Mouse (Mus musculus) fat pad, adult 2 months (tissue): Measurements from ENCODE around the gene Ncam1.

ENCODE experiments used
- DNase-seq: peaks from one replicate; pipeline ENCODE4 v3.0.0-alpha.2; 2011; ENCODE audit warnings: low read depth, low spot score; ENCODE audit errors: extremely low read depth

Ncam1 gene

GRCm38 (mm10) chr9:49570731-49571694 lies 227.7 kb downstream of the Ncam1 start:
- DNase-seq, result no peak

- DNase-seq, result no peak
Observed at GRCm38 (mm10) chr9:49570033-49570660, 228.6 kb downstream of the Ncam1 start.

GRCm38 (mm10) chr9:49565846-49566245 lies 232.9 kb downstream of the Ncam1 start:
- DNase-seq, result no peak

- no peak for DNase-seq
Observed at GRCm38 (mm10) chr9:49558941-49559340, 239.8 kb downstream of the Ncam1 start.

GRCm38 (mm10) chr9:49551353-49551752 lies 247.4 kb downstream of the Ncam1 start:
- DNase-seq, result no peak

GRCm38 (mm10) chr9:49542593-49542992 lies 256.1 kb downstream of the Ncam1 start:
- DNase-seq, result no peak

- DNase-seq, result no peak
Observed at GRCm38 (mm10) chr9:49537814-49538213, 260.9 kb downstream of the Ncam1 start.

- DNase-seq, result no peak
Observed at GRCm38 (mm10) chr9:49536593-49536992, 262.1 kb downstream of the Ncam1 start.

GRCm38 (mm10) chr9:49534958-49535357 lies 263.8 kb downstream of the Ncam1 start:
- no peak for DNase-seq

- DNase-seq, result no peak
Observed at GRCm38 (mm10) chr9:49533912-49534491, 264.7 kb downstream of the Ncam1 start.

GRCm38 (mm10) chr9:49533455-49533854 lies 265.3 kb downstream of the Ncam1 start:
- DNase-seq, result no peak

GRCm38 (mm10) chr9:49531833-49532232 lies 266.9 kb downstream of the Ncam1 start:
- DNase-seq, result no peak

- no peak for DNase-seq
Observed at GRCm38 (mm10) chr9:49531257-49531656, 267.5 kb downstream of the Ncam1 start.

- DNase-seq, result no peak
Observed at GRCm38 (mm10) chr9:49530739-49531138, 268.0 kb downstream of the Ncam1 start.

- DNase-seq, result no peak
Observed at GRCm38 (mm10) chr9:49529366-49529959, 269.3 kb downstream of the Ncam1 start.

GRCm38 (mm10) chr9:49528943-49529342 lies 269.8 kb downstream of the Ncam1 start:
- no peak for DNase-seq

GRCm38 (mm10) chr9:49528026-49528425 lies 270.7 kb downstream of the Ncam1 start:
- DNase-seq, result no peak

GRCm38 (mm10) chr9:49527340-49527739 lies 271.4 kb downstream of the Ncam1 start:
- no peak for DNase-seq

GRCm38 (mm10) chr9:49524721-49525120 lies 274.0 kb downstream of the Ncam1 start:
- DNase-seq, result no peak

- DNase-seq, result peak; percentile 31
Observed at GRCm38 (mm10) chr9:49523881-49524280, 274.8 kb downstream of the Ncam1 start.

- no peak for DNase-seq
Observed at GRCm38 (mm10) chr9:49514306-49514705, 284.4 kb downstream of the Ncam1 start.
